Mouse (Mus musculus): ENCODE results near the gene N4bp1.

N4bp1 gene

GRCm38 (mm10) chr8:86884489-86885463, at the start of gene N4bp1:
TSS of gene N4bp1 (minus strand) at chr8:86885258.
- DNase-seq (ENCODE audit: low spot score in 2 of 2): peak; percentile 88 to 91

- no peak for DNase-seq (ENCODE audit: low spot score in 2 of 2)
Measured at GRCm38 (mm10) chr8:86934841-86935240, 49.8 kb upstream of the N4bp1 start.

GRCm38 (mm10) chr8:86934393-86934792, 49.3 kb upstream of the N4bp1 start:
- no peak for DNase-seq (ENCODE audit: low spot score in 2 of 2)

- DNase-seq (ENCODE audit: low spot score in 2 of 2): peak in 1 of 2 experiments; percentile 30
Measured at GRCm38 (mm10) chr8:86933898-86934297, 48.8 kb upstream of the N4bp1 start.

- no peak for DNase-seq (ENCODE audit: low spot score in 2 of 2)
Measured at GRCm38 (mm10) chr8:86926237-86926636, 41.2 kb upstream of the N4bp1 start.

- no peak for DNase-seq (ENCODE audit: low spot score in 2 of 2)
Measured at GRCm38 (mm10) chr8:86923219-86923835, 38.3 kb upstream of the N4bp1 start.

- DNase-seq (ENCODE audit: low spot score in 2 of 2): no peak
Measured at GRCm38 (mm10) chr8:86922673-86923072, 37.6 kb upstream of the N4bp1 start.

GRCm38 (mm10) chr8:86922141-86922540, 37.1 kb upstream of the N4bp1 start:
- DNase-seq (ENCODE audit: low spot score in 2 of 2): no peak

- DNase-seq (ENCODE audit: low spot score in 2 of 2): peak in 1 of 2 experiments; percentile 24
Measured at GRCm38 (mm10) chr8:86920996-86921395, 35.9 kb upstream of the N4bp1 start.

GRCm38 (mm10) chr8:86920455-86920854, 35.4 kb upstream of the N4bp1 start:
- no peak for DNase-seq (ENCODE audit: low spot score in 2 of 2)

GRCm38 (mm10) chr8:86920024-86920423, 35.0 kb upstream of the N4bp1 start:
- no peak for DNase-seq (ENCODE audit: low spot score in 2 of 2)

- no peak for DNase-seq (ENCODE audit: low spot score in 2 of 2)
Measured at GRCm38 (mm10) chr8:86919262-86919661, 34.2 kb upstream of the N4bp1 start.

GRCm38 (mm10) chr8:86918093-86918492, 33.0 kb upstream of the N4bp1 start:
- no peak for DNase-seq (ENCODE audit: low spot score in 2 of 2)

- no peak for DNase-seq (ENCODE audit: low spot score in 2 of 2)
Measured at GRCm38 (mm10) chr8:86917689-86918088, 32.6 kb upstream of the N4bp1 start.

- no peak for DNase-seq (ENCODE audit: low spot score in 2 of 2)
Measured at GRCm38 (mm10) chr8:86916369-86916768, 31.3 kb upstream of the N4bp1 start.

- DNase-seq (ENCODE audit: low spot score in 2 of 2): no peak
Measured at GRCm38 (mm10) chr8:86911136-86911535, 26.1 kb upstream of the N4bp1 start.

- DNase-seq (ENCODE audit: low spot score in 2 of 2): no peak
Measured at GRCm38 (mm10) chr8:86910250-86910649, 25.2 kb upstream of the N4bp1 start.

- peak; percentile 25 to 60 for DNase-seq (ENCODE audit: low spot score in 2 of 2)
Measured at GRCm38 (mm10) chr8:86908536-86908935, 23.5 kb upstream of the N4bp1 start.

- no peak for DNase-seq (ENCODE audit: low spot score in 2 of 2)
Measured at GRCm38 (mm10) chr8:86904911-86905310, 19.9 kb upstream of the N4bp1 start.

GRCm38 (mm10) chr8:86903104-86903503, 18.0 kb upstream of the N4bp1 start:
- DNase-seq (ENCODE audit: low spot score in 2 of 2): peak; percentile 54 to 81

GRCm38 (mm10) chr8:86902656-86903055, 17.6 kb upstream of the N4bp1 start:
- DNase-seq (ENCODE audit: low spot score in 2 of 2): no peak

GRCm38 (mm10) chr8:86901972-86902371, 16.9 kb upstream of the N4bp1 start:
- peak; percentile 82 to 91 for DNase-seq (ENCODE audit: low spot score in 2 of 2)
